Mouse (Mus musculus) liver, adult 2 months (tissue): ENCODE results near the gene Fgb. TPM values are rescaled to one million over a fixed set of nuclear protein-coding genes. Genes with fewer than 3 reads are reported as not detected.

Source experiments
- DNase-seq: peaks from one replicate; pipeline ENCODE4 v3.0.0-alpha.2; 2011; ENCODE audit warnings: low read depth, low spot score; ENCODE audit errors: extremely low read depth
- H3K27ac ChIP-seq: fragments of 200-500 bp; replicated peaks from 2 replicates; pipeline ENCODE4 v1.5.1; 2012; ENCODE audit warnings: low read depth, mild to moderate bottlenecking, control low read depth, inconsistent platforms, low read length; ENCODE audit not compliant: insufficient read depth
- H3K27me3 ChIP-seq: fragments of 200-500 bp; 2 replicates; pipeline ENCODE4 v1.6.1; 2012; ENCODE audit warnings: mild to moderate bottlenecking, moderate library complexity, low read length, inconsistent platforms; ENCODE audit not compliant: control insufficient read depth, insufficient read depth
- H3K36me3 ChIP-seq: fragments of 200-500 bp; 2 replicates; pipeline ENCODE4 v1.6.1; 2012; ENCODE audit warnings: low read length, inconsistent platforms; ENCODE audit not compliant: control insufficient read depth, insufficient read depth
- H3K4me1 ChIP-seq: fragments of 200-500 bp; 2 replicates; pipeline ENCODE4 v1.6.1; 2011; ENCODE audit warnings: low read length; ENCODE audit not compliant: control insufficient read depth, insufficient read depth
- H3K4me3 ChIP-seq: fragments of 200-500 bp; 2 replicates; pipeline ENCODE4 v1.5.1; 2011; ENCODE audit warnings: low read depth, mild to moderate bottlenecking, control low read depth, low read length, moderate library complexity; ENCODE audit not compliant: insufficient read depth
- H3K79me2 ChIP-seq: fragments of 200-500 bp; 2 replicates; pipeline ENCODE4 v1.6.1; 2012; ENCODE audit warnings: inconsistent platforms, mild to moderate bottlenecking, low read length, moderate library complexity; ENCODE audit not compliant: control insufficient read depth, insufficient read depth
- H3K9ac ChIP-seq: fragments of 200-500 bp; 2 replicates; pipeline ENCODE4 v1.6.1; 2012; ENCODE audit warnings: low read depth, mild to moderate bottlenecking, control low read depth, inconsistent platforms, low read length
- CTCF ChIP-seq: fragments of 200-500 bp; IDR thresholded peaks from 2 replicates; pipeline ENCODE4 v1.5.1; 2011; ENCODE audit warnings: low read depth, low read length, control low read depth
- POLR2A ChIP-seq: fragments of 200-500 bp; IDR thresholded peaks from 2 replicates; pipeline ENCODE4 v1.6.1; 2011; ENCODE audit warnings: low read length, control low read depth; ENCODE audit not compliant: insufficient read depth; ENCODE audit errors: extremely low read depth
- WGBS: fragments of 180-500 bp; shearing (Covaris S2); methylation state at CpG from one replicate; pipeline ENCODE4 v1.1.7; 2018; 5-methylcytosine and 5-hydroxymethylcytosine counted together
- polyA plus RNA-seq: library from polyadenylated mRNA; depleted of rRNA; stranded (reverse); fragments of >200 nt; gene quantifications from 2 replicates; pipeline ENCODE4 v1.2.3, GENCODE M21; 2012
- total RNA-seq: library from RNA; depleted of rRNA; stranded (reverse); fragments of >200 nt; gene quantifications from 2 replicates; pipeline ENCODE4 v1.2.3, GENCODE M21; 2014

Gene Fgb
- total and polyA plus RNA-seq, 2 experiments, result 918 to 2,798 TPM

GRCm38 (mm10) chr3:83012636-83013035 lies 37.0 kb downstream of the Fgb start:
- H3K27me3 ChIP-seq, result no peaks in the 10 kb centered on the region
- H3K9ac ChIP-seq, result peak overlapping the region; percentile 21
- WGBS, result 27% methylated on average over 19 of the region's 19 CpGs
- H3K4me1 ChIP-seq, result no peaks in the 10 kb centered on the region; the same call in 1 of the 2 replicates
- peak overlapping the region; percentile 82 for H3K4me3 ChIP-seq
- peak overlapping the region; percentile 1; the same call in 1 of the 2 replicates for H3K27ac ChIP-seq
- TF ChIP-seq POLR2A (peak; percentile 37; the same call in 1 of the 2 replicates), CTCF (no peak)
- H3K36me3 ChIP-seq, result peaks cover 54% of the 10 kb centered on the region
- DNase-seq, result peak; percentile 63
- no peaks in the 10 kb centered on the region; the same call in none of the 2 replicates for H3K79me2 ChIP-seq

DNA sequence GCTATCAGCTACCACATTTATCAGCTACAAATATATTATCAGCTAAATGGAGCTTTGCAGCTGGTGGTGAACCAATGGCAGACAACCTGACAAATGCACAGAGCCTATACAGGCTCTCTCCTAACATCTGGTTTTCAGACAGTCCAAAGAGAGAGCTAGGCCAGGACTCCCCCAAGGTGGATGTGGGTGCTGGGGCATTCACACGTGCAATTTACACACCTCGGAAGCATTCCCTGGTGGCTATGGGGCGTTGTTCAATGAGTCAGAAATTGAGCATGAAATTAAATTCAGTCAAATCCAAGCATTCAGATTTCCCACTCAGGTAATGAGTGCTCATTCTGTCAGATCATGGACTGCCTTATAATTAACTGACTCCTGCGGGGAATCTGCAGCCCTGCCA lies 38.1 kb downstream of the Fgb start:
- Histone ChIP-seq H3K27ac (peak overlapping the region; percentile 60), H3K4me3 (peak overlapping the region; percentile 82), H3K36me3 (peaks cover 54% of the 10 kb centered on the region), H3K4me1 (peaks cover 6% of the 10 kb centered on the region; the same call in 1 of the 2 replicates), H3K79me2 (no peaks in the 10 kb centered on the region; the same call in none of the 2 replicates), H3K9ac (peak overlapping the region; percentile 58), H3K27me3 (no peaks in the 10 kb centered on the region)
- no peak for TF ChIP-seq CTCF
- no peak for TF ChIP-seq POLR2A
- no peak for DNase-seq
- 18% methylated on average over 4 of the region's 4 CpGs for WGBS

DNA sequence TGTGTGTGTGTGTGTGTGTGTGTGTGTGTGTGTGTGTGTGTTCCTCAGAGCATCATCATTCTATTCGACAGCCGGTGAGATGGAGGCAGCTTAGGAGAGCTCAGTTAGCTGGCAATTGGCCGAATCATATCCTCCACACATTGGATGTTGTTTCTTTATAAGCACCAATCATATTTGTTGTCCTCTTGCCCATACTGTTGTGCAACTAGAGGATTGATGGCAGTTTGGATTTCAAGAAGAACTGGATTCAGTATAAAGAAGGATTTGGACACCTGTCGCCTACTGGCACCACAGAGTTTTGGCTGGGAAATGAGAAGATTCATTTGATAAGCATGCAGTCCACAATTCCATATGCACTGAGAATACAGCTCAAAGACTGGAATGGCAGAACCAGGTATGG lies 38.5 kb downstream of the Fgb start:
- Histone ChIP-seq H3K4me3 (peak overlapping the region; percentile 82), H3K79me2 (no peaks in the 10 kb centered on the region; the same call in none of the 2 replicates), H3K36me3 (peaks cover 54% of the 10 kb centered on the region), H3K27ac (peak overlapping the region; percentile 97), H3K9ac (peak overlapping the region; percentile 83), H3K27me3 (no peaks in the 10 kb centered on the region), H3K4me1 (peaks cover 6% of the 10 kb centered on the region; the same call in 1 of the 2 replicates)
- DNase-seq, result peak; percentile 98
- 15% methylated on average over 4 of the region's 4 CpGs for WGBS
- 0 out of 2 replicates have a peak, but pooled peaks have one; percentile 11 for TF ChIP-seq POLR2A
- no peak for TF ChIP-seq CTCF

- H3K9ac ChIP-seq, result peak overlapping the region; percentile 83
- peak; percentile 95 for DNase-seq
- H3K4me1 ChIP-seq, result peaks cover 6% of the 10 kb centered on the region; the same call in 1 of the 2 replicates
- no peaks in the 10 kb centered on the region for H3K27me3 ChIP-seq
- WGBS, result 19% methylated on average over 11 of the region's 11 CpGs
- H3K79me2 ChIP-seq, result no peaks in the 10 kb centered on the region; the same call in none of the 2 replicates
- TF ChIP-seq CTCF, result no peak
- TF ChIP-seq POLR2A, result peak; percentile 32; the same call in 1 of the 2 replicates
- H3K36me3 ChIP-seq, result peaks cover 54% of the 10 kb centered on the region
- peak overlapping the region; percentile 97 for H3K27ac ChIP-seq
- peak overlapping the region; percentile 82 for H3K4me3 ChIP-seq
Measured at GRCm38 (mm10) chr3:83010291-83010690, 39.4 kb downstream of the Fgb start.

- Histone ChIP-seq H3K27me3 (no peaks in the 10 kb centered on the region), H3K4me1 (peaks cover 12% of the 10 kb centered on the region), H3K36me3 (peaks cover 37% of the 10 kb centered on the region), H3K4me3 (peak within 1 kb of the TSS; percentile 82), H3K9ac (peak within 1 kb of the TSS; percentile 70), H3K79me2 (no peaks in the 10 kb centered on the region; the same call in none of the 2 replicates), H3K27ac (peak within 1 kb of the TSS; percentile 97)
- WGBS, result 14% methylated on average over 7 of the region's 7 CpGs
- DNase-seq, result peak; percentile 100
- TF ChIP-seq CTCF (no peak), POLR2A (peak; percentile 98)
Measured at GRCm38 (mm10) chr3:83007557-83007956, 42.1 kb downstream of the Fgb start, which contains the start of gene Fgg. TSS of gene Fgg (plus strand) at chr3:83007724.

GRCm38 (mm10) chr3:83004801-83005200 lies 44.9 kb downstream of the Fgb start:
- H3K27ac ChIP-seq, result peak overlapping the region; percentile 84
- H3K4me1 ChIP-seq, result peaks cover 20% of the 10 kb centered on the region
- H3K36me3 ChIP-seq, result peaks cover 12% of the 10 kb centered on the region
- no peak overlapping the region for H3K4me3 ChIP-seq
- H3K9ac ChIP-seq, result no peak overlapping the region
- H3K79me2 ChIP-seq, result no peaks in the 10 kb centered on the region; the same call in 1 of the 2 replicates
- no peak for TF ChIP-seq CTCF
- TF ChIP-seq POLR2A, result no peak
- DNase-seq, result peak; percentile 98
- WGBS, result 32% methylated on average over 7 of the region's 7 CpGs
- no peaks in the 10 kb centered on the region for H3K27me3 ChIP-seq
